Mouse (Mus musculus) heart, embryonic 14.5 days (tissue): ENCODE data around the gene Prelid1. TPM values are rescaled to one million over a fixed set of nuclear protein-coding genes. Genes with fewer than 3 reads are reported as not detected.

Experiments used
- ATAC-seq: fragments of 200-750 bp; cut with Nextera tagmentation; 2 replicates; pipeline ENCODE4 v1.8.0; 2017; ENCODE audit warnings: low read depth, moderate TSS enrichment; ENCODE audit not compliant: insufficient number of reproducible peaks, insufficient read depth, low FRiP score
- H3K27ac ChIP-seq, 2 experiments: fragments of 200-500 bp in 1 of 2; fragments of 300-500 bp in 1 of 2; sonication (generic) in 1 of 2; replicated peaks in 1 of 2; 2 replicates each; pipeline ENCODE4 v1.5.1; 2012 to 2014; ENCODE audit warnings: low read depth in 2 of 2, low read length in 2 of 2, control low read depth in 1 of 2, mild to moderate bottlenecking in 1 of 2, mixed read lengths in 1 of 2; ENCODE audit not compliant: control insufficient read depth in 1 of 2, insufficient read depth in 1 of 2
- H3K27me3 ChIP-seq: fragments of 300-500 bp; sonication (generic); 2 replicates; pipeline ENCODE4 v1.6.1; 2014; ENCODE audit warnings: mild to moderate bottlenecking, low read length, control low read depth; ENCODE audit not compliant: control insufficient read depth, insufficient read depth
- H3K36me3 ChIP-seq: fragments of 300-500 bp; sonication (generic); 2 replicates; pipeline ENCODE4 v1.6.1; 2014; ENCODE audit warnings: mild to moderate bottlenecking, control low read depth, low read length, mixed read lengths; ENCODE audit not compliant: control insufficient read depth, insufficient read depth
- H3K4me1 ChIP-seq, 2 experiments: fragments of 200-500 bp in 1 of 2; fragments of 300-500 bp in 1 of 2; sonication (generic) in 1 of 2; 2 replicates each; pipeline ENCODE4 v1.6.1; 2012 to 2014; ENCODE audit warnings: low read length in 2 of 2, control low read depth in 1 of 2, mixed read lengths in 1 of 2; ENCODE audit not compliant: control insufficient read depth in 2 of 2, insufficient read depth in 2 of 2
- H3K4me2 ChIP-seq: fragments of 300-500 bp; sonication (generic); 2 replicates; pipeline ENCODE4 v1.6.1; 2014; ENCODE audit warnings: mild to moderate bottlenecking, low read length
- H3K4me3 ChIP-seq, 2 experiments: fragments of 200-500 bp in 1 of 2; fragments of 300-500 bp in 1 of 2; sonication (generic) in 1 of 2; 2 replicates each; pipeline ENCODE4 v1.5.1; 2012 to 2014; ENCODE audit warnings: low read length in 2 of 2, mild to moderate bottlenecking in 2 of 2, control low read depth in 1 of 2, low read depth in 1 of 2, moderate library complexity in 1 of 2; ENCODE audit not compliant: control insufficient read depth in 1 of 2, insufficient read depth in 1 of 2
- H3K9ac ChIP-seq: fragments of 300-500 bp; sonication (generic); 2 replicates; pipeline ENCODE4 v1.6.1; 2014; ENCODE audit warnings: mild to moderate bottlenecking, low read length
- H3K9me3 ChIP-seq: fragments of 300-500 bp; sonication (generic); 2 replicates; pipeline ENCODE4 v1.6.1; 2016; ENCODE audit warnings: low read length, control low read depth; ENCODE audit not compliant: control insufficient read depth
- WGBS: fragments of 180-500 bp; shearing (Covaris S2); extraction: QIAGEN DNeasy Blood & Tissue Kit; methylation state at CpG from one replicate; pipeline ENCODE4 v1.1.7; 2014; 5-methylcytosine and 5-hydroxymethylcytosine counted together
- polyA plus RNA-seq: library from polyadenylated mRNA; unstranded; fragments of >200 nt; fragmentation: Nextera tagmentation; extraction: Ambion mirVana; gene quantifications from 2 replicates; pipeline ENCODE4 v1.2.1, GENCODE M21; 2014

The Prelid1 gene
- polyA plus RNA-seq, 1 experiment from 2014 or later = 389 TPM

DNA sequence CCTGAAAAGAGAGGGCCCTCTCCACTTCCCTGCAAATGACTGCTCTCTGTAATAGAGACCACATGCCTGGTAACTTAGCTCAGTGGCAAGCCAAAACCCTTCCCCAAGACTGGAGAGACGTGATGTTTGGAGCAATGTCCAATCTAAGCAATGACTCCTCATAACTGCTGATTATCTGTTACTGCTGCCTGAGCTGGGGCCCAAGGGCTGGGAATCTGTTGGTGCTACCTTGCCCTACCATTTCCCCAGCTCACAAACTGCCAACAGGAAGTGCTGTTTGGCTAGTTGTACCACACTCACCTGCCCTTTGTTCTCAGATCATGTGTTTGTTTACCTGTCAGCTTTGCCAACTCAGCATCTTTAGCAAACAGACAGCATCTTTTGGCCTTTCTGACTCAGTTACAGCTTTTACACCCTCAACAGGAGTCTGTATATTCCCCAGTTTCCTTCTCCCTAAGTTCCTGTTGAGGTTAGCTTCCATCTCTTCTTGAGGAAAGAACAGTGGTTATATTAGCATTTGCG lies 5.3 kb upstream of the Prelid1 start:
- Histone ChIP-seq H3K27ac (no peak overlapping the region), H3K4me1 (peaks cover 0 to 2% of the 10 kb centered on the region in 2 experiments; a peak in 1 of 4 replicates), H3K27me3 (no peaks in the 10 kb centered on the region), H3K9ac (no peak overlapping the region), H3K4me3 (no peak overlapping the region), H3K36me3 (peaks cover 98% of the 10 kb centered on the region), H3K9me3 (no peaks in the 10 kb centered on the region), H3K4me2 (no peak overlapping the region)
- 84% methylated on average over 2 of the region's 2 CpGs for WGBS
- ATAC-seq = no peak

GRCm38 (mm10) chr13:55318351-55318750 lies 1.9 kb upstream of the Prelid1 start:
- Histone ChIP-seq H3K27ac (no peak overlapping the region), H3K36me3 (peaks cover 77% of the 10 kb centered on the region), H3K4me1 (peaks cover 11 to 22% of the 10 kb centered on the region in 2 experiments)

GRCm38 (mm10) chr13:55321434-55322129 lies 1.3 kb downstream of the Prelid1 start, which contains the start of gene Rab24:
Gene Rab24, minus strand, starts transcription at chr13:55321946.
- no peaks in the 10 kb centered on the region for H3K27me3 ChIP-seq
- peak within 1 kb of the TSS; percentile 84 to 91 for H3K4me3 ChIP-seq

More at GRCm38 (mm10) chr13:55318351-55318750, 1.9 kb upstream of the Prelid1 start:
- no peak overlapping the region for H3K4me3 ChIP-seq
- no peak for ATAC-seq
- no peak overlapping the region for H3K9ac ChIP-seq
- H3K4me2 ChIP-seq = no peak overlapping the region
- 79% methylated on average over 3 of the region's 3 CpGs for WGBS
- no peaks in the 10 kb centered on the region for H3K27me3 ChIP-seq
- no peaks in the 10 kb centered on the region for H3K9me3 ChIP-seq

GRCm38 (mm10) chr13:55322130-55322825 lies 2.0 kb downstream of the Prelid1 start:
- Histone ChIP-seq H3K4me3 (peak overlapping the region; percentile 84 to 91), H3K4me2 (peak overlapping the region; percentile 95), H3K27me3 (no peaks in the 10 kb centered on the region), H3K9me3 (no peaks in the 10 kb centered on the region), H3K36me3 (peaks cover 69% of the 10 kb centered on the region), H3K27ac (peak overlapping the region; percentile 60 to 83), H3K9ac (peak overlapping the region; percentile 95), H3K4me1 (peaks cover 12 to 33% of the 10 kb centered on the region in 2 experiments)
- WGBS = under 1% methylated on average over 31 of the region's 31 CpGs
- ATAC-seq = no peak

More at GRCm38 (mm10) chr13:55321434-55322129, 1.3 kb downstream of the Prelid1 start, which contains the start of gene Rab24:
- peak within 1 kb of the TSS; percentile 95 for H3K4me2 ChIP-seq
- peak; percentile 84 for ATAC-seq
- H3K27ac ChIP-seq = peak within 1 kb of the TSS; percentile 60 to 83
- under 1% methylated on average over 73 of the region's 73 CpGs for WGBS
- peaks cover 12 to 31% of the 10 kb centered on the region in 2 experiments for H3K4me1 ChIP-seq
- no peaks in the 10 kb centered on the region for H3K9me3 ChIP-seq
- peaks cover 76% of the 10 kb centered on the region for H3K36me3 ChIP-seq
- peak within 1 kb of the TSS; percentile 95 for H3K9ac ChIP-seq

DNA sequence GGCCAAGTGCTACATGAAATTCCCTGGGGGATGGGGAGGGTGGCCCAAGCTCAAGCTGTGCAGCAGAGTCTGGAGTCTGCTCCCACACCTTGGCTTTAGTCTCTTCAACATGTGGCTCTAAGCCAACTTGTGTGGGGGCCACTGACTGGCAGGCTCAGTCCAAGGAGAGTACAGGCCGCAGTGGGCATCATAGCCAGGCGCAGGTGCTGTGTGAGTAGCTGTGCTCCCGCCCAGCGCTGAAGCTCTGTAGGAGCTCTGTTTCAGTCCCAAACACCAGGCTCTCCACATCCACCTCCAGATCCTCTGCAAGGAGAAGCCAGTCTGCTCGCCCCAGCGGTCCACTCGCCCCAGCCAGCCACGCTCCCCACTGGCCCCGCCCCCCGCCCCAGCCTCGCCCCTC lies 5.3 kb downstream of the Prelid1 start:
- WGBS = 80% methylated on average over 11 of the region's 11 CpGs
- H3K4me1 ChIP-seq = peaks cover 26 to 48% of the 10 kb centered on the region in 2 experiments

GRCm38 (mm10) chr13:55327169-55327568 lies 6.9 kb downstream of the Prelid1 start:
- H3K27me3 ChIP-seq = no peaks in the 10 kb centered on the region
- peaks cover 37% of the 10 kb centered on the region for H3K36me3 ChIP-seq
- H3K9ac ChIP-seq = no peak overlapping the region
- WGBS = 34% methylated on average over 4 of the region's 4 CpGs
- no peak overlapping the region for H3K4me3 ChIP-seq
- H3K4me2 ChIP-seq = no peak overlapping the region
- peak overlapping the region; percentile 4 to 28; a peak in 1 of 4 replicates for H3K27ac ChIP-seq
- no peak for ATAC-seq
- no peaks in the 10 kb centered on the region for H3K9me3 ChIP-seq
- peaks cover 27 to 48% of the 10 kb centered on the region in 2 experiments; a peak in 3 of 4 replicates for H3K4me1 ChIP-seq

More for the DNA sequence above, 5.3 kb downstream of the Prelid1 start:
- H3K4me2 ChIP-seq = no peak overlapping the region
- no peak for ATAC-seq
- no peaks in the 10 kb centered on the region for H3K9me3 ChIP-seq
- no peak overlapping the region for H3K9ac ChIP-seq
- no peaks in the 10 kb centered on the region for H3K27me3 ChIP-seq
- H3K27ac ChIP-seq = no peak overlapping the region
- no peak overlapping the region for H3K4me3 ChIP-seq
- H3K36me3 ChIP-seq = peaks cover 37% of the 10 kb centered on the region

DNA sequence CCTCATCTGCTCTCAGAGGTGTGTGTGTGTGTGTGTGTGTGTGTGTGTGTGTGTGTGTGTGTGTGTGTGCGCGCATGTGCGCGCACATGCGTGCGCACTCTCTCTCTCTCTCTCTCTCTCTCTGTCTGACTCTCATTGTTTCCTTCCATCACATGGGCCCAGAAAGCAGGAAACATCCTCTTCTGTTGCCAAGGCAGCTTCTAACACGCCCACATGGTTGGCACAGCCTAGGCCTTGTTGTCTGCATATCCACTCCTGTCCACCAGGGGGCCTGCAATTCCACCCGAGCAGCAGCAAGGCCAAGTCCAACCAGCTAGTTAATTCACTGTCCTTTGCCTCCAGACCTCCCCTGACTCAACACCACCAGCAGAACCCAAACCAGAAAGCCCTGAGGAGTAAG lies 7.3 kb downstream of the Prelid1 start:
- ATAC-seq = peak; percentile 28; the same call in 1 of the 2 replicates
- WGBS = 10% methylated on average over 4 of the region's 8 CpGs
- Histone ChIP-seq H3K9ac (no peak overlapping the region; the same call in 1 of the 2 replicates), H3K27ac (peak overlapping the region; percentile 4 to 28; a peak in 1 of 4 replicates), H3K27me3 (no peaks in the 10 kb centered on the region), H3K4me1 (peaks cover 25 to 46% of the 10 kb centered on the region in 2 experiments; a peak in 3 of 4 replicates), H3K4me2 (peak overlapping the region; percentile 79; the same call in 1 of the 2 replicates), H3K4me3 (no peak overlapping the region), H3K36me3 (peaks cover 37% of the 10 kb centered on the region), H3K9me3 (no peaks in the 10 kb centered on the region)
